Mouse (Mus musculus) neural tube, embryonic 13.5 days (tissue): ENCODE measurements around the gene Cops2. TPM values are rescaled to one million over a fixed set of nuclear protein-coding genes. Genes with fewer than 3 reads are reported as not detected.

ENCODE experiments used
- ATAC-seq: fragments of 200-750 bp; cut with Nextera tagmentation; 2 replicates; pipeline ENCODE4 v1.8.0; 2017; ENCODE audit warnings: low read depth, mild to moderate bottlenecking, moderate TSS enrichment, moderate library complexity
- H3K27ac ChIP-seq: fragments of 300-500 bp; sonication (generic); replicated peaks from 2 replicates; pipeline ENCODE4 v1.5.1; 2015; ENCODE audit warnings: moderate library complexity, mild to moderate bottlenecking, inconsistent platforms
- H3K27me3 ChIP-seq: fragments of 300-500 bp; sonication (generic); 2 replicates; pipeline ENCODE4 v1.6.1; 2015; ENCODE audit warnings: mild to moderate bottlenecking, inconsistent platforms
- H3K36me3 ChIP-seq: fragments of 300-500 bp; sonication (generic); 2 replicates; pipeline ENCODE4 v1.6.1; 2015; ENCODE audit warnings: mild to moderate bottlenecking, inconsistent platforms
- H3K4me1 ChIP-seq: fragments of 300-500 bp; sonication (generic); replicated peaks from 2 replicates; pipeline ENCODE4 v1.6.1; 2015; ENCODE audit warnings: inconsistent platforms
- H3K4me2 ChIP-seq: fragments of 300-500 bp; sonication (generic); 2 replicates; pipeline ENCODE4 v1.6.1; 2015; ENCODE audit warnings: inconsistent platforms, mild to moderate bottlenecking, moderate library complexity
- H3K4me3 ChIP-seq: fragments of 300-500 bp; sonication (generic); 2 replicates; pipeline ENCODE4 v1.5.1; 2015; ENCODE audit warnings: mild to moderate bottlenecking, inconsistent platforms
- H3K9ac ChIP-seq: fragments of 300-500 bp; sonication (generic); 2 replicates; pipeline ENCODE4 v1.6.1; 2015; ENCODE audit warnings: moderate library complexity, mild to moderate bottlenecking, inconsistent platforms
- H3K9me3 ChIP-seq: fragments of 300-500 bp; sonication (generic); 2 replicates; pipeline ENCODE4 v1.6.1; 2016; ENCODE audit warnings: inconsistent platforms
- WGBS: fragments of 180-500 bp; shearing (Covaris S2); methylation state at CpG from one replicate; pipeline ENCODE4 v1.1.7; 2015; 5-methylcytosine and 5-hydroxymethylcytosine counted together
- polyA plus RNA-seq: library from polyadenylated mRNA; unstranded; fragments of >200 nt; fragmentation: Nextera tagmentation; extraction: Ambion mirVana; gene quantifications from 2 replicates; pipeline ENCODE4 v1.2.1, GENCODE M21; 2015

Gene Cops2
- 76.8 and 77.3 TPM in 2 replicates for polyA plus RNA-seq

- under 1% methylated on average over 49 of the region's 54 CpGs for WGBS
- Histone ChIP-seq H3K4me2 (peak within 1 kb of the TSS; percentile 80), H3K9ac (peak within 1 kb of the TSS; percentile 99), H3K27ac (peak within 1 kb of the TSS; percentile 92), H3K9me3 (no peaks in the 10 kb centered on the region), H3K36me3 (no peaks in the 10 kb centered on the region), H3K4me3 (peak within 1 kb of the TSS; percentile 86), H3K27me3 (no peaks in the 10 kb centered on the region), H3K4me1 (peaks cover 26% of the 10 kb centered on the region)
- peak; percentile 100 for ATAC-seq
These were observed at the start of gene Cops2, which contains the start of gene Galk2 for GRCm38 (mm10) chr2:125858521-125859280. Gene Cops2, minus strand, starts transcription at chr2:125859139. Gene Galk2, plus strand, starts transcription at chr2:125859109.

GRCm38 (mm10) chr2:125907580-125908255 lies 48.8 kb upstream of the Cops2 start:
- Histone ChIP-seq H3K27ac (no peak overlapping the region), H3K4me3 (no peak overlapping the region), H3K27me3 (no peaks in the 10 kb centered on the region), H3K4me1 (no peaks in the 10 kb centered on the region), H3K36me3 (no peaks in the 10 kb centered on the region), H3K9ac (no peak overlapping the region), H3K9me3 (no peaks in the 10 kb centered on the region), H3K4me2 (no peak overlapping the region)
- 80% methylated on average over 4 of the region's 4 CpGs for WGBS
- ATAC-seq: no peak

- H3K27ac ChIP-seq: no peak overlapping the region
- 88% methylated on average over 4 of the region's 4 CpGs for WGBS
- no peaks in the 10 kb centered on the region for H3K9me3 ChIP-seq
- no peak overlapping the region for H3K4me3 ChIP-seq
- no peaks in the 10 kb centered on the region for H3K4me1 ChIP-seq
- no peak for ATAC-seq
- no peaks in the 10 kb centered on the region for H3K36me3 ChIP-seq
- no peaks in the 10 kb centered on the region for H3K27me3 ChIP-seq
- H3K9ac ChIP-seq: no peak overlapping the region
- H3K4me2 ChIP-seq: no peak overlapping the region
These were observed 47.6 kb upstream of the Cops2 start for GRCm38 (mm10) chr2:125906407-125907066.

- H3K4me3 ChIP-seq: no peak overlapping the region
- H3K9me3 ChIP-seq: no peaks in the 10 kb centered on the region
- H3K27ac ChIP-seq: no peak overlapping the region
- no peaks in the 10 kb centered on the region for H3K4me1 ChIP-seq
- no peak overlapping the region for H3K4me2 ChIP-seq
- H3K9ac ChIP-seq: no peak overlapping the region
- H3K27me3 ChIP-seq: no peaks in the 10 kb centered on the region
- ATAC-seq: no peak
- 87% methylated on average over 3 of the region's 3 CpGs for WGBS
- H3K36me3 ChIP-seq: 0 out of 2 replicates have a peak, but pooled peaks cover 3% of the 10 kb centered on the region
These were observed 42.5 kb upstream of the Cops2 start for GRCm38 (mm10) chr2:125901426-125901825.

GRCm38 (mm10) chr2:125900797-125901410 lies 42.0 kb upstream of the Cops2 start:
- ATAC-seq: no peak
- no peak overlapping the region for H3K4me2 ChIP-seq
- H3K9me3 ChIP-seq: no peaks in the 10 kb centered on the region
- H3K4me3 ChIP-seq: no peak overlapping the region
- no peak overlapping the region for H3K27ac ChIP-seq
- H3K4me1 ChIP-seq: no peaks in the 10 kb centered on the region
- no peaks in the 10 kb centered on the region for H3K27me3 ChIP-seq
- 0 out of 2 replicates have a peak, but pooled peaks cover 3% of the 10 kb centered on the region for H3K36me3 ChIP-seq
- H3K9ac ChIP-seq: no peak overlapping the region
- 90% methylated on average over 6 of the region's 6 CpGs for WGBS

GRCm38 (mm10) chr2:125896355-125896754 lies 37.4 kb upstream of the Cops2 start:
- Histone ChIP-seq H3K9me3 (no peaks in the 10 kb centered on the region), H3K27me3 (no peaks in the 10 kb centered on the region), H3K4me3 (no peak overlapping the region), H3K9ac (no peak overlapping the region), H3K27ac (no peak overlapping the region), H3K36me3 (0 out of 2 replicates have a peak, but pooled peaks cover 3% of the 10 kb centered on the region), H3K4me2 (no peak overlapping the region), H3K4me1 (no peaks in the 10 kb centered on the region)
- no peak for ATAC-seq
- 93% methylated on average over 3 of the region's 3 CpGs for WGBS

- H3K27ac ChIP-seq: no peak overlapping the region
- H3K27me3 ChIP-seq: no peaks in the 10 kb centered on the region
- no peak overlapping the region for H3K4me3 ChIP-seq
- H3K4me2 ChIP-seq: no peak overlapping the region
- no peaks in the 10 kb centered on the region for H3K9me3 ChIP-seq
- no peak overlapping the region for H3K9ac ChIP-seq
- no peak for ATAC-seq
- H3K4me1 ChIP-seq: no peaks in the 10 kb centered on the region
- 0 out of 2 replicates have a peak, but pooled peaks cover 3% of the 10 kb centered on the region for H3K36me3 ChIP-seq
- WGBS: 66% methylated on average over 4 of the region's 4 CpGs
These were observed 36.2 kb upstream of the Cops2 start for GRCm38 (mm10) chr2:125895099-125895498.

- WGBS: 52% methylated on average over 6 of the region's 6 CpGs
- Histone ChIP-seq H3K9ac (no peak overlapping the region), H3K27ac (no peak overlapping the region), H3K27me3 (no peaks in the 10 kb centered on the region), H3K4me1 (no peaks in the 10 kb centered on the region), H3K4me3 (no peak overlapping the region), H3K9me3 (no peaks in the 10 kb centered on the region), H3K4me2 (no peak overlapping the region), H3K36me3 (0 out of 2 replicates have a peak, but pooled peaks cover 3% of the 10 kb centered on the region)
- no peak for ATAC-seq
These were observed 34.2 kb upstream of the Cops2 start for GRCm38 (mm10) chr2:125893096-125893495.

- H3K36me3 ChIP-seq: no peaks in the 10 kb centered on the region
- ATAC-seq: no peak
- no peaks in the 10 kb centered on the region; the same call in 1 of the 2 replicates for H3K9me3 ChIP-seq
- no peak overlapping the region for H3K27ac ChIP-seq
- no peak overlapping the region for H3K9ac ChIP-seq
- H3K4me2 ChIP-seq: no peak overlapping the region
- H3K4me3 ChIP-seq: no peak overlapping the region
- H3K27me3 ChIP-seq: no peaks in the 10 kb centered on the region
- H3K4me1 ChIP-seq: no peaks in the 10 kb centered on the region
- 81% methylated on average over 4 of the region's 4 CpGs for WGBS
These were observed 27.1 kb upstream of the Cops2 start for GRCm38 (mm10) chr2:125885891-125886576.

- Histone ChIP-seq H3K4me1 (peaks cover 21% of the 10 kb centered on the region), H3K36me3 (no peaks in the 10 kb centered on the region; the same call in 1 of the 2 replicates), H3K9me3 (no peaks in the 10 kb centered on the region), H3K9ac (no peak overlapping the region), H3K27me3 (no peaks in the 10 kb centered on the region), H3K27ac (no peak overlapping the region), H3K4me3 (no peak overlapping the region), H3K4me2 (no peak overlapping the region)
- WGBS: 82% methylated on average over 3 of the region's 3 CpGs
- no peak for ATAC-seq
These were observed 11.2 kb upstream of the Cops2 start for GRCm38 (mm10) chr2:125870159-125870558.

GRCm38 (mm10) chr2:125868301-125868700 lies 9.4 kb upstream of the Cops2 start:
- WGBS: 85% methylated on average over 3 of the region's 3 CpGs
- H3K4me3 ChIP-seq: no peak overlapping the region
- H3K4me1 ChIP-seq: peaks cover 21% of the 10 kb centered on the region
- H3K9me3 ChIP-seq: no peaks in the 10 kb centered on the region
- no peak overlapping the region for H3K27ac ChIP-seq
- ATAC-seq: no peak
- no peaks in the 10 kb centered on the region; the same call in 1 of the 2 replicates for H3K36me3 ChIP-seq
- H3K4me2 ChIP-seq: no peak overlapping the region
- H3K9ac ChIP-seq: no peak overlapping the region
- no peaks in the 10 kb centered on the region for H3K27me3 ChIP-seq
